Mouse (Mus musculus): ENCODE data around the gene Kntc1. TPM values are rescaled to one million over a fixed set of nuclear protein-coding genes. Genes with fewer than 3 reads are reported as not detected.

The Kntc1 gene
- polyA plus RNA-seq, 1 experiment: 0.78 TPM

- H3K9me3 ChIP-seq: no peaks in the 10 kb centered on the region
- peaks cover 7% of the 10 kb centered on the region; the same call in 1 of the 2 replicates for H3K4me1 ChIP-seq
- H3K27me3 ChIP-seq (replicated peaks): no peaks in the 10 kb centered on the region
- TF ChIP-seq FLI1 (IDR thresholded peaks at IDR 0.05; ENCODE audit: low read length) (no peak), GATA1 (IDR thresholded peaks at IDR 0.05; ENCODE audit: borderline replicate concordance, low read length) (no peak)
- H3K36me3 ChIP-seq (replicated peaks; ENCODE audit: low read length): peaks cover 92% of the 10 kb centered on the region
- no peak overlapping the region for H3K4me3 ChIP-seq (replicated peaks)
Observed at GRCm38 (mm10) chr5:123793081-123793480, 43.6 kb downstream of the Kntc1 start.

GRCm38 (mm10) chr5:123806334-123806733 lies 56.8 kb downstream of the Kntc1 start:
- Histone ChIP-seq H3K4me3 (replicated peaks) (no peak overlapping the region), H3K4me1 (no peaks in the 10 kb centered on the region), H3K27me3 (replicated peaks) (no peaks in the 10 kb centered on the region), H3K9me3 (no peaks in the 10 kb centered on the region), H3K36me3 (replicated peaks; ENCODE audit: low read length) (peaks cover 85% of the 10 kb centered on the region)
- TF ChIP-seq FLI1 (IDR thresholded peaks at IDR 0.05; ENCODE audit: low read length): no peak
- no peak for TF ChIP-seq GATA1 (IDR thresholded peaks at IDR 0.05; ENCODE audit: borderline replicate concordance, low read length)

- H3K9me3 ChIP-seq: no peaks in the 10 kb centered on the region
- TF ChIP-seq FLI1 (IDR thresholded peaks at IDR 0.05; ENCODE audit: low read length) (no peak), GATA1 (IDR thresholded peaks at IDR 0.05; ENCODE audit: borderline replicate concordance, low read length) (no peak)
- no peaks in the 10 kb centered on the region for H3K27me3 ChIP-seq (replicated peaks)
- H3K4me3 ChIP-seq (replicated peaks): no peak overlapping the region
- H3K36me3 ChIP-seq (replicated peaks; ENCODE audit: low read length): peaks cover 85% of the 10 kb centered on the region
- no peaks in the 10 kb centered on the region for H3K4me1 ChIP-seq
Observed at GRCm38 (mm10) chr5:123808541-123808940, 59.0 kb downstream of the Kntc1 start.

- Histone ChIP-seq H3K27me3 (replicated peaks) (no peaks in the 10 kb centered on the region), H3K4me1 (no peaks in the 10 kb centered on the region), H3K36me3 (replicated peaks; ENCODE audit: low read length) (peaks cover 84% of the 10 kb centered on the region), H3K9me3 (no peaks in the 10 kb centered on the region), H3K4me3 (replicated peaks) (no peak overlapping the region)
- no peak for TF ChIP-seq GATA1 (IDR thresholded peaks at IDR 0.05; ENCODE audit: borderline replicate concordance, low read length)
- no peak for TF ChIP-seq FLI1 (IDR thresholded peaks at IDR 0.05; ENCODE audit: low read length)
Observed at GRCm38 (mm10) chr5:123809156-123809555, 59.6 kb downstream of the Kntc1 start.

GRCm38 (mm10) chr5:123816891-123817290 lies 67.4 kb downstream of the Kntc1 start:
- Histone ChIP-seq H3K9me3 (no peaks in the 10 kb centered on the region), H3K4me3 (replicated peaks) (no peak overlapping the region), H3K27me3 (replicated peaks) (no peaks in the 10 kb centered on the region), H3K36me3 (replicated peaks; ENCODE audit: low read length) (peaks cover 79% of the 10 kb centered on the region), H3K4me1 (no peaks in the 10 kb centered on the region)
- TF ChIP-seq FLI1 (IDR thresholded peaks at IDR 0.05; ENCODE audit: low read length) (no peak), GATA1 (IDR thresholded peaks at IDR 0.05; ENCODE audit: borderline replicate concordance, low read length) (no peak)

- Histone ChIP-seq H3K9me3 (no peaks in the 10 kb centered on the region), H3K4me1 (no peaks in the 10 kb centered on the region), H3K4me3 (replicated peaks) (no peak overlapping the region), H3K27me3 (replicated peaks) (no peaks in the 10 kb centered on the region), H3K36me3 (replicated peaks; ENCODE audit: low read length) (peaks cover 70% of the 10 kb centered on the region)
- TF ChIP-seq FLI1 (IDR thresholded peaks at IDR 0.05; ENCODE audit: low read length) (no peak), GATA1 (IDR thresholded peaks at IDR 0.05; ENCODE audit: borderline replicate concordance, low read length) (no peak)
Observed at GRCm38 (mm10) chr5:123818941-123819577, 69.5 kb downstream of the Kntc1 start.

- H3K9me3 ChIP-seq: no peaks in the 10 kb centered on the region
- H3K36me3 ChIP-seq (replicated peaks; ENCODE audit: low read length): peaks cover 58% of the 10 kb centered on the region
- no peaks in the 10 kb centered on the region for H3K27me3 ChIP-seq (replicated peaks)
- TF ChIP-seq GATA1 (IDR thresholded peaks at IDR 0.05; ENCODE audit: borderline replicate concordance, low read length) (no peak), FLI1 (IDR thresholded peaks at IDR 0.05; ENCODE audit: low read length) (no peak)
- H3K4me3 ChIP-seq (replicated peaks): no peak overlapping the region
- no peaks in the 10 kb centered on the region for H3K4me1 ChIP-seq
Observed at GRCm38 (mm10) chr5:123820501-123821263, 71.2 kb downstream of the Kntc1 start.

- no peaks in the 10 kb centered on the region for H3K9me3 ChIP-seq
- H3K36me3 ChIP-seq (replicated peaks; ENCODE audit: low read length): peaks cover 53% of the 10 kb centered on the region
- H3K4me1 ChIP-seq: no peaks in the 10 kb centered on the region
- no peak overlapping the region for H3K4me3 ChIP-seq (replicated peaks)
- TF ChIP-seq FLI1 (IDR thresholded peaks at IDR 0.05; ENCODE audit: low read length) (no peak), GATA1 (IDR thresholded peaks at IDR 0.05; ENCODE audit: borderline replicate concordance, low read length) (no peak)
- no peaks in the 10 kb centered on the region for H3K27me3 ChIP-seq (replicated peaks)
Observed at GRCm38 (mm10) chr5:123821264-123821571, 71.7 kb downstream of the Kntc1 start.

- Histone ChIP-seq H3K4me1 (no peaks in the 10 kb centered on the region), H3K27me3 (replicated peaks) (no peaks in the 10 kb centered on the region), H3K4me3 (replicated peaks) (no peak overlapping the region), H3K36me3 (replicated peaks; ENCODE audit: low read length) (peaks cover 39% of the 10 kb centered on the region), H3K9me3 (no peaks in the 10 kb centered on the region)
- no peak for TF ChIP-seq GATA1 (IDR thresholded peaks at IDR 0.05; ENCODE audit: borderline replicate concordance, low read length)
- no peak for TF ChIP-seq FLI1 (IDR thresholded peaks at IDR 0.05; ENCODE audit: low read length)
Observed at GRCm38 (mm10) chr5:123822706-123823105, 73.2 kb downstream of the Kntc1 start.

GRCm38 (mm10) chr5:123827659-123828091 lies 78.2 kb downstream of the Kntc1 start:
- Histone ChIP-seq H3K9me3 (no peaks in the 10 kb centered on the region), H3K27me3 (replicated peaks) (no peaks in the 10 kb centered on the region), H3K4me3 (replicated peaks) (no peak overlapping the region), H3K4me1 (no peaks in the 10 kb centered on the region), H3K36me3 (replicated peaks; ENCODE audit: low read length) (peaks cover 6% of the 10 kb centered on the region)
- no peak for TF ChIP-seq FLI1 (IDR thresholded peaks at IDR 0.05; ENCODE audit: low read length)
- no peak for TF ChIP-seq GATA1 (IDR thresholded peaks at IDR 0.05; ENCODE audit: borderline replicate concordance, low read length)
